Mouse (Mus musculus) G1E (cell line): ENCODE data around the gene Snw1. TPM values are rescaled to one million over a fixed set of nuclear protein-coding genes. Genes with fewer than 3 reads are reported as not detected.

Source experiments
- ATAC-seq: 2 replicates; pipeline ENCODE4 v1.8.0; 2016; ENCODE audit warnings: mild to moderate bottlenecking; ENCODE audit not compliant: insufficient number of reproducible peaks, poor library complexity, low FRiP score, severe bottlenecking; ENCODE audit errors: extremely low read depth
- DNase-seq: peaks from one replicate; pipeline ENCODE4 v3.0.0; 2012; ENCODE audit warnings: low spot score
- H3K27me3 ChIP-seq: 2 replicates; pipeline ENCODE4 v1.6.1; 2012; ENCODE audit warnings: mild to moderate bottlenecking, low read length, inconsistent platforms; ENCODE audit not compliant: insufficient read depth
- H3K36me3 ChIP-seq: replicated peaks from 2 replicates; pipeline ENCODE3; 2012; ENCODE audit warnings: mild to moderate bottlenecking, inconsistent platforms
- H3K4me1 ChIP-seq: 2 replicates; pipeline ENCODE4 v1.6.1; 2012; ENCODE audit warnings: low read depth, low read length, inconsistent platforms, mixed read lengths; ENCODE audit not compliant: insufficient read depth
- H3K4me3 ChIP-seq: 2 replicates; pipeline ENCODE4 v1.5.1; 2012; ENCODE audit warnings: low read depth, mild to moderate bottlenecking, inconsistent platforms, low read length, moderate library complexity, mixed read lengths
- H3K9me3 ChIP-seq: replicated peaks from 2 replicates; pipeline ENCODE4 v1.6.1; 2012; ENCODE audit warnings: inconsistent platforms
- CTCF ChIP-seq: IDR thresholded peaks from 2 replicates; pipeline ENCODE4 v1.5.1; 2012; ENCODE audit warnings: low read depth, low read length, inconsistent platforms, mixed read lengths
- GATA1 ChIP-seq: IDR thresholded peaks from 2 replicates; pipeline ENCODE4 v1.6.1; 2012; ENCODE audit warnings: borderline replicate concordance, low read length, inconsistent platforms, mixed read lengths
- GATA2 ChIP-seq: IDR thresholded peaks from 2 replicates; pipeline ENCODE4 v1.6.1; 2012; ENCODE audit warnings: low read depth, low read length, inconsistent platforms, borderline replicate concordance
- POLR2AphosphoS5 ChIP-seq: IDR thresholded peaks from 2 replicates; pipeline ENCODE4 v1.6.1; 2012; ENCODE audit warnings: low read depth, low read length, inconsistent platforms; ENCODE audit not compliant: insufficient replicate concordance
- TAL1 ChIP-seq: conservative IDR thresholded peaks from 2 replicates; pipeline ENCODE4 v1.6.1; 2012; ENCODE audit warnings: low read depth, low read length, inconsistent platforms, mixed read lengths
- polyA plus RNA-seq: library from polyadenylated mRNA; stranded (reverse); fragments of >175 nt; gene quantifications from 2 replicates; pipeline ENCODE4 v1.2.3, GENCODE M21; 2012
- total RNA-seq, 2 experiments: library from RNA; stranded (forward) in 1 of 2; stranded (reverse) in 1 of 2; fragments of 200-1000 nt in 1 of 2; fragments of >200 nt in 1 of 2; fragmentation: Nextera tagmentation in 1 of 2; gene quantifications; 2 replicates each; pipeline ENCODE4 v1.2.3; 2014 to 2017

The Snw1 gene
- total and polyA plus RNA-seq, 3 experiments = 29.8 to 244 (median 150) TPM

GRCm38 (mm10) chr12:87471421-87471963 lies 582 bp downstream of the Snw1 start:
- Histone ChIP-seq H3K36me3 (peaks cover 38% of the 10 kb centered on the region), H3K27me3 (peaks cover 10% of the 10 kb centered on the region; the same call in 1 of the 2 replicates), H3K4me3 (peak overlapping the region; percentile 83), H3K4me1 (peaks cover 41% of the 10 kb centered on the region), H3K9me3 (no peaks in the 10 kb centered on the region)
- TF ChIP-seq GATA1 (no peak), POLR2AphosphoS5 (no peak), CTCF (no peak), GATA2 (no peak), TAL1 (no peak)
- DNase-seq (no peak), ATAC-seq (no peak)

- Histone ChIP-seq H3K9me3 (no peaks in the 10 kb centered on the region), H3K27me3 (peaks cover 4% of the 10 kb centered on the region; the same call in 1 of the 2 replicates), H3K36me3 (peaks cover 45% of the 10 kb centered on the region), H3K4me1 (peaks cover 50% of the 10 kb centered on the region), H3K4me3 (peak overlapping the region; percentile 83)
- DNase-seq = no peak
- TF ChIP-seq CTCF (no peak), GATA1 (no peak), TAL1 (no peak), GATA2 (no peak), POLR2AphosphoS5 (no peak)
- no peak for ATAC-seq
Observed at GRCm38 (mm10) chr12:87470263-87471136, 1.6 kb downstream of the Snw1 start.

- Histone ChIP-seq H3K9me3 (no peaks in the 10 kb centered on the region), H3K27me3 (no peaks in the 10 kb centered on the region), H3K36me3 (peaks cover 90% of the 10 kb centered on the region), H3K4me3 (no peak overlapping the region), H3K4me1 (peaks cover 36% of the 10 kb centered on the region)
- TF ChIP-seq GATA1 = no peak
- no peak for TF ChIP-seq CTCF
- no peak for TF ChIP-seq TAL1
- DNase-seq = no peak
- ATAC-seq = peak; percentile 68
Observed at GRCm38 (mm10) chr12:87464678-87465297, 7.3 kb downstream of the Snw1 start.

GRCm38 (mm10) chr12:87449456-87449855 lies 22.6 kb downstream of the Snw1 start:
- ATAC-seq (no peak), DNase-seq (no peak)
- no peak for TF ChIP-seq TAL1
- TF ChIP-seq GATA2 = no peak; the same call in 1 of the 2 replicates
- no peak for TF ChIP-seq CTCF
- peaks cover 94% of the 10 kb centered on the region for H3K36me3 ChIP-seq
- H3K4me1 ChIP-seq = peaks cover 40% of the 10 kb centered on the region
- no peak overlapping the region for H3K4me3 ChIP-seq
- H3K27me3 ChIP-seq = no peaks in the 10 kb centered on the region
- no peaks in the 10 kb centered on the region for H3K9me3 ChIP-seq

- Histone ChIP-seq H3K27me3 (no peaks in the 10 kb centered on the region), H3K4me3 (peak overlapping the region; percentile 88), H3K4me1 (peaks cover 57% of the 10 kb centered on the region), H3K9me3 (no peaks in the 10 kb centered on the region), H3K36me3 (peaks cover 71% of the 10 kb centered on the region)
- no peak for TF ChIP-seq POLR2AphosphoS5
- no peak for TF ChIP-seq CTCF
- no peak for TF ChIP-seq GATA1
- no peak for TF ChIP-seq GATA2
- no peak for TF ChIP-seq TAL1
- ATAC-seq = no peak
- DNase-seq = no peak
Observed at GRCm38 (mm10) chr12:87444211-87444610, 27.9 kb downstream of the Snw1 start.

- no peak for TF ChIP-seq GATA2
- Histone ChIP-seq H3K9me3 (no peaks in the 10 kb centered on the region), H3K4me3 (peak within 1 kb of the TSS; percentile 88), H3K27me3 (no peaks in the 10 kb centered on the region), H3K36me3 (peaks cover 72% of the 10 kb centered on the region), H3K4me1 (peaks cover 58% of the 10 kb centered on the region)
- peak; percentile 85 for ATAC-seq
- DNase-seq = peak; percentile 80
Observed at GRCm38 (mm10) chr12:87443700-87444122, 28.4 kb downstream of the Snw1 start, which contains the start of the genes Slirp and Alkbh1. Slirp (plus strand) TSS chr12:87443896. Alkbh1 (minus strand) TSS chr12:87444017.
